Mouse (Mus musculus): Measurements from ENCODE around the gene Ccdc151. TPM values are rescaled to one million over a fixed set of nuclear protein-coding genes. Genes with fewer than 3 reads are reported as not detected.

The Ccdc151 gene
- polyA plus RNA-seq, 1 experiment: 0.13 TPM

DNA sequence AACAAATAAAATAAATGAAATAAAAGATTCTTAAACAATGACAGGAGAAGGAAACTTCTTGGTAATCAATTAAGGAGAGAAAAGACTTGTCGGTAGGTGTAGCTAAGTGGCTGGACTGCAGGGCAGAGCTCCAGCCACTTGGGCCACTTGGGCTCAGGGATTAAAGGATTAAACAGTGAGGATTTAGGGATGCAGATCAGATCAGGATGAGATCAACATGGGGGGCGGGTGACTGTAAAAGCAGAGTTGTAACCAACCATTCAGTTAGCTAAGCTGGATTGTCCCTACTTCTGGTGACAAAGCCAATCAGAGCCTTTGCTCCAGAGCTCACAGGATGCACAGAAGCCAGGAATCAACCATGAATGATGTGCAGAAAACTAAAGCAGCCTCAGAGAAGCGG, 18.5 kb downstream of the Ccdc151 start:
- Histone ChIP-seq H3K4me2 (ENCODE audit: low read depth) (no peak overlapping the region), H3K27me3 (ENCODE audit: control insufficient read depth, insufficient read depth, insufficient read length) (no peaks in the 10 kb centered on the region), H3K36me3 (ENCODE audit: control insufficient read depth, insufficient read depth) (no peaks in the 10 kb centered on the region), H3K79me2 (ENCODE audit: control insufficient read depth, insufficient read depth) (no peaks in the 10 kb centered on the region), H3ac (ENCODE audit: control insufficient read depth, insufficient read length) (no peak overlapping the region), H3K4me3 (no peak overlapping the region)
- no peak for TF ChIP-seq TCF12 (IDR thresholded peaks at IDR 0.05; ENCODE audit: insufficient read depth, poor library complexity, severe bottlenecking)
- no peak for TF ChIP-seq POLR2AphosphoS2 (IDR thresholded peaks at IDR 0.05; ENCODE audit: insufficient read length, low read depth)
- TF ChIP-seq SRF (IDR thresholded peaks at IDR 0.05; ENCODE audit: control insufficient read depth, insufficient read length, low read depth): no peak
- no peak for TF ChIP-seq MYOG (IDR thresholded peaks at IDR 0.05; ENCODE audit: control insufficient read depth in 1 of 3, insufficient read depth in 1 of 3, insufficient read length in 2 of 3, low read depth in 2 of 3)
- TF ChIP-seq CEBPB (IDR thresholded peaks at IDR 0.05; ENCODE audit: insufficient read depth, poor library complexity, severe bottlenecking): no peak
- TF ChIP-seq REST (IDR thresholded peaks at IDR 0.05; ENCODE audit: insufficient read depth, insufficient read length): no peak
- no peak for TF ChIP-seq MAX (IDR thresholded peaks at IDR 0.05; ENCODE audit: low read depth)
- no peak for TF ChIP-seq TCF3 (IDR thresholded peaks at IDR 0.05; ENCODE audit: insufficient read length, low read depth)
- TF ChIP-seq USF1 (IDR thresholded peaks at IDR 0.05; ENCODE audit: low read depth): no peak
- TF ChIP-seq POLR2A (IDR thresholded peaks at IDR 0.05; ENCODE audit: insufficient read length, low read depth): no peak
- no peak for TF ChIP-seq MYOD1 (IDR thresholded peaks at IDR 0.05; ENCODE audit: control insufficient read depth in 1 of 3, insufficient read length in 2 of 3, low read depth in 2 of 3)
- no peak for TF ChIP-seq E2F4 (IDR thresholded peaks at IDR 0.05; ENCODE audit: insufficient read depth)

DNA sequence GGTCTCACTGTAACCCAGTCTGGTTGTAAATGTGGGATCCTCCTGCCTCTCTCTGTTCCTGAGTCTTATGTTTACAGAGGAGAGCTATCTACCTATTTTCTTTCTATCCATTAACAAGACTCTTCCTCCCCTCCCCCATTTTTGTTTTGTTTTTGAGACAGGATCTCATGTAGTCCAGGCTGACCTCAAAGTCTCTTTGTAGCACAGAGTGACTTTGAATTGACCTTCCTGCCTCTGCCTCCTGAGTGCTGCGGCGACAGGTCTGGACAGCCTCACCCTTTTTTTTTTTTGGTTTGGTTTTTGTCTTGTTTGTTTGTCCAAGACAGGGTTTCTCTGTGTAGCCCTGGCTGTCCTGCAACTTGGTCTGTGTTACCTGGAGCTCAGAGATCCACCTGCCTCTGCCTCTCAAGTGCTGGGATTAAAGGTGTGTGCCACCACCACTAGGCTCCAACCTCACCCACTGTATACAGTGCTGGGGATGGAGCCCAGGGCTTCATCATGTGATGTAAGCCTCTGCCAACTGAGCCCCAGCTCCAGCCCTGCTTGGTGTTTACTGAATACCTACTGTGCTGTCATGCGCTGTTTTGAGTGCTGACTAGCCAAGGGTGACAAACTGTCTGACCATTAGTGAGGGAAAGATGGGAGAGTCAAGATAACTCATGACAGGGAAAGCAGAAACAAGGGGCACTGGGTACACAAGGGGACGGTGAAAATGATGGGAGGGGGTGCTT, 23.9 kb downstream of the Ccdc151 start:
- Histone ChIP-seq H3K79me2 (ENCODE audit: control insufficient read depth, insufficient read depth) (no peaks in the 10 kb centered on the region), H3ac (ENCODE audit: control insufficient read depth, insufficient read length) (no peak overlapping the region), H3K36me3 (ENCODE audit: control insufficient read depth, insufficient read depth) (no peaks in the 10 kb centered on the region), H3K4me3 (no peak overlapping the region), H3K4me2 (ENCODE audit: low read depth) (no peak overlapping the region), H3K27me3 (ENCODE audit: control insufficient read depth, insufficient read depth, insufficient read length) (no peaks in the 10 kb centered on the region)
- no peak for TF ChIP-seq USF1 (IDR thresholded peaks at IDR 0.05; ENCODE audit: low read depth)

DNA sequence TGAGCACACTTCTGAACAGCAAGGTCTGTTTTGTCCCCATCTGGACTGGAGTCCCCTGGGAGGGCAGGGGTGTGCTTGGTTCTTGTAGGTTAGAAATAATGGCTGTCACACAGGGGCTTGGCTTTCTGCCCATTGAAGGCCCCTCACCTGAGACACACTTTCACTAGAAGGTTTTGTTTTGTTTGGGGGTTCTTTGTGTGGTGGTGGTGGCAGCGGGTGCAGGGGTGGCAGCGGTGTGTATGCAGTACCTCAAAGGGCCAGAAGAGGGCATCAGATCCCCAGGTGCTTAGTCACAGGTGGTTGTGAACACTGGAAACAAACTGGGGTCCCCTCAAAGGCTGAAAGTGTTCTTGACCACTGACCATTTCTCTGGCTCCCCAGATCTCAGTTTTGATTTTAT, 24.5 kb downstream of the Ccdc151 start:
- Histone ChIP-seq H3K4me3 (no peak overlapping the region), H3K27me3 (ENCODE audit: control insufficient read depth, insufficient read depth, insufficient read length) (no peaks in the 10 kb centered on the region), H3K79me2 (ENCODE audit: control insufficient read depth, insufficient read depth) (no peaks in the 10 kb centered on the region), H3K4me2 (ENCODE audit: low read depth) (no peak overlapping the region), H3ac (ENCODE audit: control insufficient read depth, insufficient read length) (no peak overlapping the region), H3K36me3 (ENCODE audit: control insufficient read depth, insufficient read depth) (peaks cover under 1% of the 10 kb centered on the region)
- no peak for TF ChIP-seq CEBPB (IDR thresholded peaks at IDR 0.05; ENCODE audit: insufficient read depth, poor library complexity, severe bottlenecking)
- TF ChIP-seq TCF3 (IDR thresholded peaks at IDR 0.05; ENCODE audit: insufficient read length, low read depth): no peak
- TF ChIP-seq POLR2A (IDR thresholded peaks at IDR 0.05; ENCODE audit: insufficient read length, low read depth): no peak
- no peak for TF ChIP-seq SRF (IDR thresholded peaks at IDR 0.05; ENCODE audit: control insufficient read depth, insufficient read length, low read depth)
- TF ChIP-seq USF1 (IDR thresholded peaks at IDR 0.05; ENCODE audit: low read depth): no peak
- TF ChIP-seq REST (IDR thresholded peaks at IDR 0.05; ENCODE audit: insufficient read depth, insufficient read length): no peak
- TF ChIP-seq POLR2AphosphoS2 (IDR thresholded peaks at IDR 0.05; ENCODE audit: insufficient read length, low read depth): no peak
- no peak for TF ChIP-seq MAX (IDR thresholded peaks at IDR 0.05; ENCODE audit: low read depth)
- no peak for TF ChIP-seq MYOD1 (IDR thresholded peaks at IDR 0.05; ENCODE audit: control insufficient read depth in 1 of 3, insufficient read length in 2 of 3, low read depth in 2 of 3)
- TF ChIP-seq E2F4 (IDR thresholded peaks at IDR 0.05; ENCODE audit: insufficient read depth): no peak
- TF ChIP-seq TCF12 (IDR thresholded peaks at IDR 0.05; ENCODE audit: insufficient read depth, poor library complexity, severe bottlenecking): no peak
- TF ChIP-seq MYOG (IDR thresholded peaks at IDR 0.05; ENCODE audit: control insufficient read depth in 1 of 3, insufficient read depth in 1 of 3, insufficient read length in 2 of 3, low read depth in 2 of 3): no peak

DNA sequence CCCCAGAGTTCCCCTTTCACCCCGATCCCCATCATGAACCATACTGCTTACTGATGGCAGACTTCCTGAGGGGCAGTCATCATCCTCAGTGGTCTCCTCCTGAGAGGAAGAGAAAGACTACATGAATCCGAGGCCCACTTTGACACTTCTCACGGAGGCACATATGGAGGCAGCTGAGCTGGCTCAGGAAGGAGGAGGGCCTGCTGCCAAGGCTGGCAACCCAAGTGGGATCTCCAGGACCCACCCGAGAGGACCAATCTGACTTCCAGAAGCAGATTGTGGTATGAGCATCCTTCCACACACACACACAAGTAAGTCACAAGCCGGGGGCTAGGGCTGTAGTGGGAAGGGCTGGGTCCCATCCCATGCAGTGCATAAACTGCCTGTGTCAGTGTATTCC, 25.1 kb downstream of the Ccdc151 start:
- H3K27me3 ChIP-seq (ENCODE audit: control insufficient read depth, insufficient read depth, insufficient read length): no peaks in the 10 kb centered on the region
- H3K36me3 ChIP-seq (ENCODE audit: control insufficient read depth, insufficient read depth): peaks cover 3% of the 10 kb centered on the region
- H3ac ChIP-seq (ENCODE audit: control insufficient read depth, insufficient read length): no peak overlapping the region
- H3K4me3 ChIP-seq: no peak overlapping the region
- H3K4me2 ChIP-seq (ENCODE audit: low read depth): no peak overlapping the region
- TF ChIP-seq E2F4 (IDR thresholded peaks at IDR 0.05; ENCODE audit: insufficient read depth) (no peak), TCF12 (IDR thresholded peaks at IDR 0.05; ENCODE audit: insufficient read depth, poor library complexity, severe bottlenecking) (no peak), CEBPB (IDR thresholded peaks at IDR 0.05; ENCODE audit: insufficient read depth, poor library complexity, severe bottlenecking) (no peak), POLR2A (IDR thresholded peaks at IDR 0.05; ENCODE audit: insufficient read length, low read depth) (no peak), POLR2AphosphoS2 (IDR thresholded peaks at IDR 0.05; ENCODE audit: insufficient read length, low read depth) (no peak), USF1 (IDR thresholded peaks at IDR 0.05; ENCODE audit: low read depth) (no peak), SRF (IDR thresholded peaks at IDR 0.05; ENCODE audit: control insufficient read depth, insufficient read length, low read depth) (no peak), TCF3 (IDR thresholded peaks at IDR 0.05; ENCODE audit: insufficient read length, low read depth) (no peak), MAX (IDR thresholded peaks at IDR 0.05; ENCODE audit: low read depth) (no peak), REST (IDR thresholded peaks at IDR 0.05; ENCODE audit: insufficient read depth, insufficient read length) (no peak), MYOD1 (IDR thresholded peaks at IDR 0.05; ENCODE audit: control insufficient read depth in 1 of 3, insufficient read length in 2 of 3, low read depth in 2 of 3) (no peak)
- no peaks in the 10 kb centered on the region for H3K79me2 ChIP-seq (ENCODE audit: control insufficient read depth, insufficient read depth)

DNA sequence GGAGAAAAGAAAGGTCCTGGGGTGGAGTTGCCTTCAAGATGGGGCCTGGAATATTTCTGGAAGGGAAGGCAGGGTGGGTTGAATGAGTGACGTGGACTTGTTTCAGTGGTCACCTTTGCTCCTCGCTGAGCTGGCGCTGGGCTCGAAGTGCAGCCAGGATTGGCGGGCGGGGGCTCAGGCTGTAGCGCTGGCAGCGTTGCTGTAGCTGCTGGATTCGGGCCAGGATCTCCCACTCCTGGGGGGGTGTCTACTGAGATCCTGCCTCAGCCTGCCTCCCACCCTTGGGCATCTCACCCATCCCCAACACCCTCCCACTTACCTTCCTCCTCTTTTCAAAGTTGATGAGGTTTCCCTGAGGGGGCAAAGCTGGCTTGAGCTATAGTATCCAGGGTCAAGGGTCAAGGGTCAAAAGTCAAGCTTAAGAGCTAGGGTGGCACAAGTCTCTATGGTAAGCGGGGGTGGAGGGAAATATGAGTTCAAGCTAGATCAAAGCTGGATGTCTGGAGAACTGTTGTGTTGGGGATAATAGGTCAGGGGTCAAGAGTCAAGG, 25.7 kb downstream of the Ccdc151 start:
- no peak overlapping the region for H3ac ChIP-seq (ENCODE audit: control insufficient read depth, insufficient read length)
- no peaks in the 10 kb centered on the region for H3K79me2 ChIP-seq (ENCODE audit: control insufficient read depth, insufficient read depth)
- no peak overlapping the region for H3K4me2 ChIP-seq (ENCODE audit: low read depth)
- H3K4me3 ChIP-seq: no peak overlapping the region
- H3K27me3 ChIP-seq (ENCODE audit: control insufficient read depth, insufficient read depth, insufficient read length): no peaks in the 10 kb centered on the region
- peaks cover 3% of the 10 kb centered on the region for H3K36me3 ChIP-seq (ENCODE audit: control insufficient read depth, insufficient read depth)
- TF ChIP-seq TCF12 (IDR thresholded peaks at IDR 0.05; ENCODE audit: insufficient read depth, poor library complexity, severe bottlenecking): no peak
- no peak for TF ChIP-seq POLR2A (IDR thresholded peaks at IDR 0.05; ENCODE audit: insufficient read length, low read depth)
- TF ChIP-seq REST (IDR thresholded peaks at IDR 0.05; ENCODE audit: insufficient read depth, insufficient read length): no peak

Measured in myocyte (in vitro differentiated cells).